Mouse (Mus musculus) heart, adult 11 months (tissue): Measurements from ENCODE around the gene Txndc17.

ENCODE experiments used
- DNase-seq: peaks from one replicate; pipeline ENCODE4 v3.0.0; 2022

The Txndc17 gene

GRCm38 (mm10) chr11:72224865-72225264, 17.5 kb downstream of the Txndc17 start:
- peak; percentile 93 for DNase-seq

GRCm38 (mm10) chr11:72226020-72226791, 18.9 kb downstream of the Txndc17 start:
- peak; percentile 82 for DNase-seq

- DNase-seq = peak; percentile 68
Measured at GRCm38 (mm10) chr11:72226901-72227300, 19.6 kb downstream of the Txndc17 start.

- DNase-seq = peak; percentile 79
Measured at GRCm38 (mm10) chr11:72228513-72228912, 21.2 kb downstream of the Txndc17 start.

GRCm38 (mm10) chr11:72232068-72232467, 24.7 kb downstream of the Txndc17 start:
- peak; percentile 53 for DNase-seq

- peak; percentile 70 for DNase-seq
Measured at GRCm38 (mm10) chr11:72232991-72233390, 25.6 kb downstream of the Txndc17 start.

- no peak for DNase-seq
Measured at GRCm38 (mm10) chr11:72234013-72234412, 26.7 kb downstream of the Txndc17 start.

- DNase-seq = peak; percentile 76
Measured at GRCm38 (mm10) chr11:72240062-72240860, 32.9 kb downstream of the Txndc17 start.

- DNase-seq = no peak
Measured at GRCm38 (mm10) chr11:72245196-72245753, 37.9 kb downstream of the Txndc17 start.

- no peak for DNase-seq
Measured at GRCm38 (mm10) chr11:72255629-72256028, 48.3 kb downstream of the Txndc17 start.

GRCm38 (mm10) chr11:72256441-72256840, 49.1 kb downstream of the Txndc17 start:
- DNase-seq = peak; percentile 61
